Mouse (Mus musculus) hindbrain, postnatal 0 days (tissue): ENCODE results near the gene Pkp4. TPM values are rescaled to one million over a fixed set of nuclear protein-coding genes. Genes with fewer than 3 reads are reported as not detected.

Experiments
- ATAC-seq: fragments of 200-750 bp; cut with Nextera tagmentation; 2 replicates; pipeline ENCODE4 v1.8.0; 2017; ENCODE audit warnings: mild to moderate bottlenecking, moderate TSS enrichment, moderate library complexity
- DNase-seq: peaks from one replicate; pipeline ENCODE4 v3.0.0-alpha.2; 2015; ENCODE audit warnings: low spot score
- H3K27ac ChIP-seq: fragments of 300-500 bp; sonication (generic); 2 replicates; pipeline ENCODE4 v1.5.1; 2014; ENCODE audit warnings: mild to moderate bottlenecking
- H3K27me3 ChIP-seq: fragments of 300-500 bp; sonication (generic); 2 replicates; pipeline ENCODE4 v1.6.1; 2014; ENCODE audit warnings: low read length, mixed read lengths; ENCODE audit not compliant: insufficient read depth
- H3K36me3 ChIP-seq: fragments of 300-500 bp; sonication (generic); 2 replicates; pipeline ENCODE4 v1.6.1; 2014; ENCODE audit warnings: low read length, mixed read lengths; ENCODE audit not compliant: insufficient read depth
- H3K4me1 ChIP-seq: fragments of 300-500 bp; sonication (generic); 2 replicates; pipeline ENCODE4 v1.6.1; 2014; ENCODE audit warnings: antibody characterized with exemption, low read length, mixed read lengths; ENCODE audit not compliant: insufficient read depth
- H3K4me2 ChIP-seq: fragments of 300-500 bp; sonication (generic); 2 replicates; pipeline ENCODE4 v1.6.1; 2014; ENCODE audit warnings: low read depth, mild to moderate bottlenecking, low read length, moderate library complexity, mixed read lengths
- H3K4me3 ChIP-seq: fragments of 300-500 bp; sonication (generic); 2 replicates; pipeline ENCODE4 v1.5.1; 2014; ENCODE audit warnings: low read length
- H3K9ac ChIP-seq: fragments of 300-500 bp; sonication (generic); replicated peaks from 2 replicates; pipeline ENCODE4 v1.6.1; 2014; ENCODE audit warnings: mild to moderate bottlenecking, low read length, moderate library complexity, mixed read lengths
- H3K9me3 ChIP-seq: fragments of 300-500 bp; sonication (generic); 2 replicates; pipeline ENCODE4 v1.6.1; 2016; ENCODE audit warnings: low read length, mixed read lengths
- CTCF ChIP-seq: IDR thresholded peaks from 2 replicates; pipeline ENCODE4 v1.5.1; 2016; ENCODE audit warnings: antibody characterized with exemption, control low read depth, low read depth
- WGBS: fragments of 180-500 bp; shearing (Covaris S2); extraction: QIAGEN DNeasy Blood & Tissue Kit; methylation state at CpG from one replicate; pipeline ENCODE4 v1.1.7; 2014; 5-methylcytosine and 5-hydroxymethylcytosine counted together
- polyA plus RNA-seq: library from polyadenylated mRNA; unstranded; fragments of >200 nt; fragmentation: Nextera tagmentation; extraction: Ambion mirVana; gene quantifications from 2 replicates; pipeline ENCODE4 v1.2.1, GENCODE M21; 2015
- total RNA-seq: library from RNA; depleted of rRNA; stranded (reverse); fragments of >200 nt; gene quantifications from 2 replicates; pipeline ENCODE4 v1.2.3, GENCODE M21; 2014

Gene Pkp4
- total and polyA plus RNA-seq, 2 experiments from 2014 or later = 22.9 to 100 TPM

DNA sequence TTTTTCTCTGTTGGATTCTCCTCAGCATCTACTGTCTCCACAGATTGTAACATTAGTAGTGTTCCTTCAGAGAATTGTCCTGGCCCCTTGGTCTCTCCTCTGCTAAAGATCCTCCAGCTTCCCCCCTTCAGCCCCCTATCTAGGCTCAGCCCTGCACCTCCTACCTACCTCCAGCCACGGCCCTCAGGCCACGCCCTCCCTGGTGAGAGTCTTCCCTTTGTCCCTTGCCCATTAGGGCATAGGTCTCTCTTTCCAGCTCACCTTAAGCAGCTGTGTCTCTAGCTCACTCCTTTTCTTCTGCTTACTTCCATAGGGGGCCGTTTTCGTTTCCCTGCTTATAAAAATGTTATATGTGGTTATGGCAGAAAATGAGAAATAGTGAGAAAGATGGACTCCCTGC is 22.9 kb downstream of the Pkp4 start:
- TF ChIP-seq CTCF = no peak
- no peak for DNase-seq
- H3K4me1 ChIP-seq = peaks cover under 1% of the 10 kb centered on the region; the same call in 1 of the 2 replicates
- WGBS = 82% methylated on average over 4 of the region's 4 CpGs
- H3K4me2 ChIP-seq = no peak overlapping the region
- H3K27ac ChIP-seq = no peak overlapping the region
- H3K27me3 ChIP-seq = no peaks in the 10 kb centered on the region
- no peak overlapping the region for H3K4me3 ChIP-seq
- no peaks in the 10 kb centered on the region for H3K36me3 ChIP-seq
- no peak overlapping the region for H3K9ac ChIP-seq
- ATAC-seq = no peak
- no peaks in the 10 kb centered on the region for H3K9me3 ChIP-seq

DNA sequence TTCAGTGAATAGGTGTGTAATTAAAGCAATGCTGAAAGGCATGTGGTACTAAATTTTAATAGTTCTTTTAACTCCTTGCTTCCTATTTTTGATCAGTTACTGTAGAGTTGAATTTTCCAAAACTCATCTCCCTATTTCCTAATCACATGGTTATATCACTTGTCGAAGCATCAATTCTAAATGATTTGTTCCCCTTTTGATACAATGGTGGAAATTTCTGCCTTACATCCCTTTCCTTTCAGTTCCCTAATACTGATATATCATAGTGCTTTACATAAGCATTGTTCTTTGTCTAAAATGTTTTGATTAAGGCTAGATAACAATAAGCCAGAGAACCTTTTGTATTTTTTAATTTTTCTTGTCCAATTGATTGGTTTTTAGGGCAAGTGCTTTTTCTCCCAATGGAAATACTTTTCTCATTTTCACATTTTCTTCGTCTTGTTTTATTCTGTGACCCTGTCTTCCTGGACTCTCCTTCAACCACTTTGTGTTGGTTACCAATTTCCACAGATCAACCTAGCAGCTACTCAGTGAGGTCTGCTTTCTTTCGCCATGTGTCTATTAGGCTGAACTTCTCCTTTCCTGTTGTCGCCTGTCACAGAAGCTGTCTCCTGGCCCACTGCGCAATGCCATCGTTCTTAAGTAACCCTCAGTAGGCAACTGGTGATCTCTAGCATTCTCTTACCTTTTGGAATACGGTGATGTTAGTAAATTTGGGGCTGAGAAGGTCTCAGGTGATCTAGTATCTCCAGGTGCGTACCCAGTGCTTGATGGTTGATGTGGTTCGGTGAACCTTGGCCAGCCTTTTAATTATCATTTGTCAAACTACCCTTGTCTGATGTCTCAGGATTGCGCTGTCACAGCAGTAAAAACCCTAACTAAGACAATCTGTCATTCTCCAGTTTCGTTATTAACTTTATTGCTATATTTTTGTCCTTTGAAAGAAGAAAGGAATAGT is 23.7 kb downstream of the Pkp4 start:
- Histone ChIP-seq H3K27me3 (no peaks in the 10 kb centered on the region), H3K4me2 (no peak overlapping the region), H3K27ac (no peak overlapping the region), H3K4me1 (no peaks in the 10 kb centered on the region), H3K9ac (no peak overlapping the region), H3K36me3 (no peaks in the 10 kb centered on the region), H3K4me3 (no peak overlapping the region), H3K9me3 (no peaks in the 10 kb centered on the region)
- ATAC-seq (no peak), DNase-seq (no peak)
- TF ChIP-seq CTCF = no peak
- 94% methylated on average over 11 of the region's 11 CpGs for WGBS

DNA sequence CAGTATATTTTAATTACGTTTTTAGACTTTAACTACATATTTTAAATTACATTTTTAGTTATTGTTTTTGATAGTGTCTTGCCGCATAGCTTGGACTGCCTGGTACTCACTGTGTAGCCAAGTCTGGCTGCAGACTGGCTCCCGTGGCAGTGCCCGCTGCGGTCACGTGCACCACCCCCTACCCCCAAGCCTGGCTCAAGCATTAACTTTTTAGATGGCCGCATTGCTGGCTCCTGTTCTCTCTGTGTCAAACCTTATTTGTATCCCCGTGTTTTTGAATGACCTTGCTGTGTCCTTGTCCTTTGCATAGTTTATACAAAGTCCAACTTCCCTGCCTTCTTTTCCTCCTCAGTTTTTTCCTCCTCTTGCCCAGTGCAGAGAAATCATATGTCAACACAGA is 25.5 kb downstream of the Pkp4 start:
- H3K36me3 ChIP-seq = no peaks in the 10 kb centered on the region
- no peak for TF ChIP-seq CTCF
- no peak overlapping the region for H3K27ac ChIP-seq
- H3K4me1 ChIP-seq = peaks cover 8% of the 10 kb centered on the region
- DNase-seq (no peak), ATAC-seq (no peak)
- no peak overlapping the region for H3K4me2 ChIP-seq
- no peaks in the 10 kb centered on the region for H3K9me3 ChIP-seq
- H3K9ac ChIP-seq = no peak overlapping the region
- 96% methylated on average over 8 of the region's 8 CpGs for WGBS
- no peaks in the 10 kb centered on the region for H3K27me3 ChIP-seq
- no peak overlapping the region for H3K4me3 ChIP-seq

DNA sequence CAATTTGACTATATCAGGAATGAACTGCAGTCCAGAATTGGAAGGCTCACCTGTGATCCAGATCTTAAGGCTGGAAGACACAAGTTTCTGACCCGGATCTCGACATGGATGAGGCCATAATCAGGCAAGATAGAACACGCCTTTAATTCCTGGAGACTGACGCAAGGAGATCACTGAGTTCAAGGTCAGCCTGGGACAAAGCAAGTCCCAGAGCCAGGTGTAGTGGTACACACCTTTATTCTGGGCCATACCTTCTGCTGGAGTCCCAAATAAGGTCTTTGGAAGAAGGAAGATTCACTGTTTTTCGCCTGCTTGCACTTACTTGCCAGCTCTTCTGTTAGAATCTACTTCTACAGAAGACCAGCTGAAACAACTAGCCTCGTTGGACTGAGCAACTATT is 26.3 kb downstream of the Pkp4 start:
- no peak for ATAC-seq
- no peaks in the 10 kb centered on the region for H3K36me3 ChIP-seq
- no peak overlapping the region for H3K27ac ChIP-seq
- H3K4me1 ChIP-seq = peaks cover 13% of the 10 kb centered on the region
- no peak overlapping the region for H3K4me2 ChIP-seq
- TF ChIP-seq CTCF = no peak
- H3K27me3 ChIP-seq = no peaks in the 10 kb centered on the region
- no peak overlapping the region for H3K4me3 ChIP-seq
- no peak for DNase-seq
- no peak overlapping the region for H3K9ac ChIP-seq
- 95% methylated on average over 6 of the region's 6 CpGs for WGBS
- no peaks in the 10 kb centered on the region for H3K9me3 ChIP-seq

DNA sequence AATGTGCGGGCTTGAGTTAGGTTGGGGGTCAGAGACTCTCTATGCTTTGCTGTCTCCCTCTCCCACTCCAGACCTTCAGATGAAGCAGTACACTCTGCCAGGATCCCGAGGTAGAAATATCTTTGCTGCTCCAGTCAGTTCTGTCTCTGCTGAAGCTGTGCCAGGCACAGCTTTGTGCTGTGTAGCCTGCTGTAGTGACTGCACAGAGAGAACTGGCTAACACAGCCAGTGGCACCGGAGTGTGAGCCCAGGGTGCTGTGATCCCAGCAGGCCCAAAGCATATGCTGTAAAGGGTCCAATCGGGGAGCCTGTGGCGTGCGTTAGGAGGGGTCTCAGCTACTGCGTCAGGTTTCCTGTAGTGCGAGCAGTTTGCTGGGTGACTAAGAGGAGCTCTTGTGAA is 27.7 kb downstream of the Pkp4 start:
- ATAC-seq = no peak
- WGBS = 76% methylated on average over 8 of the region's 8 CpGs
- Histone ChIP-seq H3K4me3 (no peak overlapping the region), H3K4me2 (no peak overlapping the region), H3K9ac (no peak overlapping the region), H3K9me3 (no peaks in the 10 kb centered on the region), H3K4me1 (peaks cover 13% of the 10 kb centered on the region), H3K27ac (no peak overlapping the region), H3K36me3 (no peaks in the 10 kb centered on the region), H3K27me3 (no peaks in the 10 kb centered on the region)
- DNase-seq = no peak
- TF ChIP-seq CTCF = no peak

DNA sequence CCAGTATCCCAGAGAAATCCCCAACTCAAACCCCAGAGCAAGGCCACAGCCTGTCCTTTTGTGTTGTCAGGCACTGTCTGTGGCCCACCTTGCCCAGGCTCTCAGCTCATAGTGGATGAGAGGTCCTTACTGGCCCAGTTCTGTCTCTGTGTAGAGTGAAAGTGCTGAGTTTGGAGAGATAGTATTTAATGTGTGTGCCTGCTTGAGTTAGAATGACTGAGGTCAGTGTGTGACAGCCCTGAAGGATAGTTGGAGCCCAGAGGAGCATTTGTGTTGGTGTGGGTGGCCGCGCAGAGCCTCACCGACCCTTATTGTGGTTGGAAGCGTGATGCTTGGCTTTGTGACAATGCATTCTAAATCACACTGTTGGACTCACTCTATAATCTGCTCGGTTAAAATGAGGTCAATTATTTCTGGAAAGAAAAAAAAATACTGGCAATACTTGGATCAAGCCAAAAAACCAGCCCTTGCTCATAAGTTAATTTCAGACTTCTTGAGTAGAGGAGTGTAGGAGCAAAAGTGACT is 29.1 kb downstream of the Pkp4 start:
- Histone ChIP-seq H3K27ac (0 out of 2 replicates have a peak overlapping the region, but pooled peaks have one; percentile 20), H3K9me3 (no peaks in the 10 kb centered on the region), H3K4me3 (no peak overlapping the region), H3K9ac (no peak overlapping the region), H3K27me3 (no peaks in the 10 kb centered on the region), H3K36me3 (no peaks in the 10 kb centered on the region), H3K4me1 (peaks cover 13% of the 10 kb centered on the region), H3K4me2 (no peak overlapping the region)
- no peak for TF ChIP-seq CTCF
- ATAC-seq = 0 out of 2 replicates have a peak, but pooled peaks have one; percentile 22
- WGBS = 46% methylated on average over 5 of the region's 5 CpGs
- DNase-seq = no peak

DNA sequence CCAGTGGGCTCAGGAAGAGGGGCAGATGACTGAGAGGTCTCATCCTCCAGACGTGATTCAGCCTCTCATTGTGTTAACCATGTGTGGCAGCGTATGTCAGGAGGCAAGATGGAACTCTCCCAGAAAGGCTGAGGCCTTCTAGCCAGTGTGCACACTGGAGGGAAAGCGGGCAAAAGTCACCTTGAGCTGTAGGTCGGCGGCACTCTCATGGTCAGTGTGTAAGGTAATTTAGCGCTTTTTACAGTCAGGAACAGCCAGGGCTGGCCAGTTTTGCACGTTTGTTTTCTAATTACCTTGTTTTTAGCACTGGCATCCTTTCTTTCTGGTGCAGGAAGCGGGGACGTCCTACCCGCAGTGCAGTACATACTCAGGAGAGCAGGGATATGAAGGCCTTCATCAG is 29.5 kb downstream of the Pkp4 start:
- no peak for TF ChIP-seq CTCF
- Histone ChIP-seq H3K4me2 (no peak overlapping the region), H3K27ac (no peak overlapping the region), H3K4me3 (no peak overlapping the region), H3K9me3 (no peaks in the 10 kb centered on the region), H3K9ac (no peak overlapping the region), H3K36me3 (no peaks in the 10 kb centered on the region), H3K4me1 (peaks cover 13% of the 10 kb centered on the region), H3K27me3 (no peaks in the 10 kb centered on the region)
- 81% methylated on average over 10 of the region's 10 CpGs for WGBS
- ATAC-seq (no peak), DNase-seq (no peak)
